Mouse (Mus musculus) MN1 (cell line): Measurements from ENCODE around the gene Gm3752.
"Not testable (repeated sequence)": the region's sequence is repeated elsewhere in the genome, so short reads cannot be mapped to it uniquely, and the experiment has no call there.

Experiments used
- DNase-seq: peaks from one replicate; pipeline ENCODE4 v3.0.0-alpha.2; 2016; ENCODE audit warnings: low spot score

The Gm3752 gene

DNA sequence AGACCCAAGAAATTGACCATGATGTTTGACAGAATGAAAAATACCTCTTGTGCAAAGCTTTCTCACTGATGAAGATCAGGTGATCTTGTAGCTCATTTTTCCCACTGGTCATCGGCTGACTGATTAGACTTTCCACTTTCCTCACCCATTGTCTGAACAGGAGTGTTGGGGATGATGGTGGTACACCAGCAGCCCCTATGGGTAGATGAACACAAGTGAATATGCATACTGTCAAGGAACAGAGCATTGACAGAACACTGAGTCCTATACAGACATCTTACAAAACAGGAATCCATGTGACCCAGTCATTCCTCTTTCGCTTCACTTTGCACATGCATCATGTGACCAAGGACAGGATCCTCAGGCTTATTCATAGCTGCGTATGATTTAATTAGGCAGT lies at the start of gene Gm3752:
Gene Gm3752 (minus strand): TSS at position 101 of the 400 bp plus-strand sequence.
- DNase-seq, result not testable (repeated sequence)

DNA sequence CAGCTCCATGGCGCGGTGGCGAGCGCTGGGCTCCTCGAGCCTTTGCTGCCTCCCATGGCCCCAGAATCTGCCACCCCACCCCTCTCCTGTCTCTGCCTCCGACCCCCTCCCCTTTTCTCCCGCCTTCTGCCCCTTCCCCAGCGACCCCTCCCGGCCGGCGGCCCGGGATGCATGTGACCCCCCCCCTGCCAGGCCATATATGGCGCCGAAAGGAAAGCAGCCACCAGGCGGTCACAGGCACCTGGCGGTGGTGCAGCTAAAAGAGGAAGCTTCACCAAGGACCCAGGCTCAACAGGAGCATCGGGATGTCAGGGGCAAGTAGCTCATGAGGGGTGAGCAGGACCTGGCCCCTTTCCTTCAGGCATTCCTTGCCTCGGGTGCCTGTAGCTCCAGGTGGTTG lies 5.2 kb upstream of the Gm3752 start:
- peak; percentile 5 for DNase-seq

DNA sequence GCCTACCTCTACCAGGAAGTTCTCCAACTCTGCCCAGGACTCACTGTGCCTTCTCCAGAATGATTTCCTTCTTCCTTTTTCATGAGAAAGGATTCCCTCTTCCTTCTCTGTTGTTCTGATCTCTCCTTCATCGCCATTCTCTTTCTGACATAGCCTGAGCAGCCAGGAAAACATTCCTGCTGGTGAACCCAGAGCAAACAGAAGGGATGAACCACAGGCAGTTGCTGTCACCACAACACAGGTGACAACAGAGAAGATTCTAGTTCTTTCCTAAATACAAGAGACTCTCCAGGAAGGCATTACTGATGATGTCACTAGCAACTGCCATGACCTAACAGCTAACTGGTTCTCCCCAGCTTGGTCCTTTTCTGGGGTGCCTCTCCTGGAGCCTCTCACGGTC lies 32.7 kb downstream of the Gm3752 start, which contains the start of gene Gm3755:
Gene Gm3755 (minus strand): TSS at position 101 of the 400 bp plus-strand sequence.
- not testable (repeated sequence) for DNase-seq

DNA sequence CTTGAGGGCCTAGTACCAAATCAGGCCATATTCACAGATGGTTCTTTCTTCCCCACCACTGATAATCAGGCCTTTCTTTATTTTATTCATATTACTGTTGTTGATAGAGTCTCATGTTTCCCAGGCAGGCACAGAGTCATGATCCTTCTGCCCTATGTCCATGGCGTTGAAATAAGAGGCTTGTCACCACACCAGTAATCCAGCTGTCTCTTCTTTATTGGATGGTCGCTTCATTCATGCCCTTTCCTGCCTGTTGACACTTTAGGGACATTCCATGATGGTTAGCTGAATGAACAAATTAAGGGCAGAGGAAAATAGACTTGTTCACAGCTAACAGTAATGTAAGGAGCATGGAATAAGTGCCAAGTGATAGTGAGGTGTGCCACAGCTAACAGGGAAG lies 61.1 kb downstream of the Gm3752 start:
- not testable (repeated sequence) for DNase-seq
